Mouse (Mus musculus) liver, adult 2 months (tissue): ENCODE measurements at regions not wholly inside any gene's neighbourhood (a gene's known extent, or its start where the extent isn't known, plus 50 kb on each side); places are given as distances from the start of the nearest gene placed in this dataset.

ENCODE experiments used
- CTCF ChIP-seq: fragments of 200-500 bp; IDR thresholded peaks from 2 replicates; pipeline ENCODE4 v1.5.1; 2011; ENCODE audit warnings: low read depth, low read length, control low read depth
- POLR2A ChIP-seq: fragments of 200-500 bp; IDR thresholded peaks from 2 replicates; pipeline ENCODE4 v1.6.1; 2011; ENCODE audit warnings: low read length, control low read depth; ENCODE audit not compliant: insufficient read depth; ENCODE audit errors: extremely low read depth

DNA sequence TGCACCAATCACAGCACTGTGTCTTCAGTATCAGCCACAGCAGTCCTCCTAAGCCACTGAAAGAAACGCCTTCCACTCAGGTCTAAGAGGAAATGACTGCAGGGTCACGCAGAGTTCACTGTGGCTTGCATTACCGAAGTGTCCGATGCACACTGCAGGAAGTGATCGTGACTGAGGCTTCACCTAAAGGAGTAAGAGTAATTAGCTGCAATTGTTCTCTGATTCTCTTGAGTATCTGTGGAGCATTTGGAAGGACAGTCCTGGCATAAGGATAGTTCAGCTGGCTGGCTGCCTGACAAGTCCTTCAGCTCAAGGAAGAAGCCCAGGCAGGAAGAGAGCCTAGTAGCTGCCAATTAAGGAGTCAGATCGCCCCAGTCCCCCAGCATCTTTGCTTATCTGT is 252.2 kb upstream of the Rpl38 start:
- no peak for TF ChIP-seq POLR2A
- no peak for TF ChIP-seq CTCF
